Mouse (Mus musculus) ES-E14 (cell line): ENCODE measurements around the gene Cxcl5.

Experiments
- CHD2 ChIP-seq: IDR thresholded peaks from 2 replicates; pipeline ENCODE4 v1.6.1; 2014; ENCODE audit warnings: mild to moderate bottlenecking, low read depth, low read length, inconsistent platforms
- ZC3H11A ChIP-seq: IDR thresholded peaks from 2 replicates; pipeline ENCODE4 v1.6.1; 2012; ENCODE audit warnings: low read depth, mild to moderate bottlenecking, inconsistent platforms, low read length, borderline replicate concordance
- ZNF384 ChIP-seq: IDR thresholded peaks from 2 replicates; pipeline ENCODE4 v1.6.1; 2012; ENCODE audit warnings: low read depth, low read length, inconsistent platforms

DNA sequence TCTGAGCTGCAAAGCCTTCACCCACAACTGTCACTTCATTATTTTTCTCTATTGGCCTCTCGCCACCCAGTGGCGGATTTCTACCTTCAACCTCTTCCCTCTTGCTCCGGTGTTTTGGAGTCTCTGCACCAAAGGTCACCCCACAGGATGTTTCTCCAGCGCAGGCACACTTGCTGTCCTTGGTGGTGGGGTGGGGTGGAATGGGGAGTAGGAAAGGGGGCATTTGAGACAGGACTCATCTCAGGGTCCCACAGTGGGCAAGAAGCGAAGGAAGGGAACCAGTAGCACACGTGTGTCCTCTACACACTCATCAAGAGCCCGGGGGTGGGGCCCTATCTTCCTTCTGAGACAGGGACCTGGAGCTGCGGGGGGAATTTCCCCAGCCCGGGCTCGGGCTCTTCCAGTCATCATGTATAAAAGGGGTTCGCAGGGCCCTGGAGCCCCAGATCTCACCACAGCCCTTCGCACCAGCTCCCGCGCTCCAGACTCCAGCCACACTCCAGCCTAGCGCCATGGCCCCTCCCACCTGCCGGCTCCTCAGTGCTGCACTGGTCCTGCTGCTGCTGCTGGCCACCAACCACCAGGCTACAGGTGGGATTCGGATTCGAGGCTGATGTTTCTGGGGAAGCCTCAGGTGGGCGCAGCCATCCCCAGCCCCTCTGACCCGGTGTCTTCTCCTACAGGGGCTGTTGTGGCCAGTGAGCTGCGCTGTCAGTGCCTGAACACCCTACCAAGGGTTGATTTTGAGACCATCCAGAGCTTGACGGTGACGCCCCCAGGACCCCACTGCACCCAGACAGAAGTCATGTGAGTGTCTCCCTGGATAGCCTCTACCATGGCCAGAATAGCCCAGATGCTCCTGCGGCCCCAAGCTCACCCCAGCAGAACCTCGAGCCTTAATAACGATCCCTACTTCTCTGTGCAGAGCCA is 26.8 kb downstream of the Cxcl5 start, which contains the start of gene Cxcl3:
- TF ChIP-seq CHD2 = no peak
- TF ChIP-seq ZC3H11A = no peak
- no peak for TF ChIP-seq ZNF384
